Mouse (Mus musculus): Measurements from ENCODE around the gene Tcte2.
"Not testable (repeated sequence)": the region's sequence is repeated elsewhere in the genome, so short reads cannot be mapped to it uniquely, and the experiment has no call there.

Tcte2 gene

GRCm38 (mm10) chr17:13761179-13761913 is at the start of gene Tcte2:
Gene Tcte2 (minus strand): TSS chr17:13761825.
- DNase-seq (ENCODE audit: low spot score in 2 of 2): peak in 1 of 2 experiments; percentile 50

DNA sequence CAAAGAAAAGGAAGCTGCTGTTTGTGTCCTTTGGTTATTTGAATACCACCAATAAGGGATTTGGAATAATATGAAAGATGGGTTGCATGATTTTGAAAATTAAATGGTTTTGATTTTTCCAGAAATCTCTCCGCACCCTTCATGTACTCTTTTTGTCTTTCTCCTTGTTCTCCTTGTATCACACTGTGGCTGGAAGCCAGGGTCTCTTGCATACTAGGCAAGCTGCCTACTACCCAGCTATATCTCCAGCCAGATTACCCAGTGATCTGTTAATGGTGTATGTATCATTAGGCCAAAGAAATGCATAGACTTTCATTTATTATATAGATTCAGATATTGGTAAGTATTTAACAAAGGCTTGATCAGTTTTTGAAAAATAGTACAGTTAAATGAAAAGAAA is 44.4 kb upstream of the Tcte2 start:
- no peak for DNase-seq (ENCODE audit: low spot score in 2 of 2)

- DNase-seq (ENCODE audit: low spot score in 2 of 2): no peak
Observed at GRCm38 (mm10) chr17:13802836-13803408, 41.3 kb upstream of the Tcte2 start.

DNA sequence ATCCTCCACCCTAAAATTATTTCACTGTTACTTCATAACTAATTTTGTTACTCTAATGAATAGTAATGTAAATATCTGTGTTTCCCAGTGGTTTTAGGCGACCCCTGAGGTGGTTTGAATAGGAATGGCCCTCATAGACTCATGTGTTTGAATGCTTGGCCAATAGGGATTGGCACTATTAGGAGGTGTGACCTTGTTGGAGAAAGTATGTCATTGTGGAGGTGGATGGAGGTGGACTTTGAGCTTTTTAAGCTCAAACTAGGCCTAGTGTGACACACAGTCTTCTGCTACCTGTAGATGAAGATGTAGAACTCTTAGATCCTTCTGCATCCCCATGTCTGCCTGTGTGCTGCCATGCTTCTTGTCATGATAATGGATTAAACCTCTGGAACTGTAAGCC is 36.1 kb upstream of the Tcte2 start:
- no peak for DNase-seq (ENCODE audit: low spot score in 2 of 2)

- DNase-seq (ENCODE audit: low spot score in 2 of 2): not testable (repeated sequence)
Observed at GRCm38 (mm10) chr17:13790033-13790432, 28.4 kb upstream of the Tcte2 start.

GRCm38 (mm10) chr17:13783469-13783868 is 21.8 kb upstream of the Tcte2 start:
- no peak for DNase-seq (ENCODE audit: low spot score in 2 of 2)

DNA sequence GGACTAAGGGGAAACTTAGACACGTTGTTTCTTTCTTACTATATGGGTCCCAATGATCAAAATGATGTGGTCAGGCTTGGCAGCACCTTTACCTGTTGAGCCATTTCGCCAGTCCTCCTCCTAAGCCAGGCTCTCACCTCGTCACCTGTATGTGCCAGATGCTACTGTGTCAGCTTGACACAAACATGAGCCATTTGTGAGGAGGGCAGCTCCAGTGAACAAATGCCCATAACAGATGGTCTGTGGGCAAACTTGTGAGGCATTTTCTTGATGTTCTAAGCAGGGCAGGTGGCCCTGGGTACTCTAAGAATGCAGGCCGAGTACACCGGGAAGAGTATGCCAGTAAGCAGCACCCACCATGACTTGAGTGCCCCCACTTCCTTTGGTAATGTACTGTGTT is 20.3 kb upstream of the Tcte2 start:
- no peak for DNase-seq (ENCODE audit: low spot score in 2 of 2)

GRCm38 (mm10) chr17:13778865-13779264 is 17.2 kb upstream of the Tcte2 start:
- DNase-seq (ENCODE audit: low spot score in 2 of 2): no peak

DNA sequence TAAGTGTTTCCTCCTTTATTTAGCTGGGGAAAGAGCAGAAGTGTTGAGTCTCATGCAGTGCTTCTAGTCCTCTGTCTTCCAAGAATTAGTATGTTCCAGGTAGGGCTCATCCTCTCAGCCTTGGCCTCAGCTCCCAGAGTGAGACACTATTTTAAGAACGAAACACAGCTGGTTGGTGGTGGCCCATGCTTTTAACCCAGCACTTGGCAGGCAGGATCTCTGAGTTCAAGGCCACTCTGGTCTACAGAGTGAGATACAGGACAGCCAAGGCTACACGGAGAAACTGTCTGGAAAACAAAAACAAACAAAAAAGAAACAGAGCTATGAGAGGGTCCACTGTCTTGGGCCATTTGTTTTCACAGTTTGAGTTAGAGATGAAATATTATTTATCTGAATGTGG is 16.1 kb upstream of the Tcte2 start:
- no peak for DNase-seq (ENCODE audit: low spot score in 2 of 2)

DNA sequence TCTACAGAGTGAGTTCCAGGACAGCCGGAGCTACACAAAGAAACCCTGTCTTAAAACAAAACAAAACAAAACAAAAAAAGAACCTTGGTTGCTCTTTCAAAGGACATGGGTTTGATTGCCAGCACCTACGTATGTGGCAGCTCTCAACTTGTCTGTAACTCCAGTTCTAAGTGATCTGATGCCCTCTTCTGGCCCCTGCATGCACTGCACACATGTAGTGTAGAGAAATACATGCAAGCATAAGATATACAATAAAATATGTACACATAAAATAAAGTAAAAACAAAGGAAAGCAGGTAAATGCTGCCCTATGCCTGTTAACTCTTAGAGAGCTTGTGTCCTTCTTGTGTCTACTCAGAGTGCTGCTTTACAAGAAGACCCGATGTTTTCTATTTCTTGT is 7.6 kb upstream of the Tcte2 start:
- no peak for DNase-seq (ENCODE audit: low spot score in 2 of 2)

DNA sequence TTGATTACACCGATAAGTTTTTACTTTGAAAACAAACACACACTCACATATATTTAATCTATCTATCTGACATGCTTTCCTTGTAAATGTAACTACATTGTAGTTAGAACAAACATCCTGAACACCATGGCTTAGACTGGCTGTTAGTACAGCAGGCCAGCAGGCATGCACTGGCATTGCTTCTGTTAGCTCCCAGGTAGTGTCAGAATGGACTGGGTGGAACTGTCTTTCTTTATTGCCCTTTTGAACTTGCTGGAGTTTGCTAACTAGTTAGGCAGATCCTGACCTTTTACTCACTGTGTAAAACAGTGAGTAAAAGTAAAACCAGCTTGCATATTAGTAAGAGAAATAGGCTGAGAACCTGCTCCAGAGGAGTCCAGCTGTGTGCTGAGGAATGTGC is 6.9 kb upstream of the Tcte2 start:
- no peak for DNase-seq (ENCODE audit: low spot score in 2 of 2)

DNA sequence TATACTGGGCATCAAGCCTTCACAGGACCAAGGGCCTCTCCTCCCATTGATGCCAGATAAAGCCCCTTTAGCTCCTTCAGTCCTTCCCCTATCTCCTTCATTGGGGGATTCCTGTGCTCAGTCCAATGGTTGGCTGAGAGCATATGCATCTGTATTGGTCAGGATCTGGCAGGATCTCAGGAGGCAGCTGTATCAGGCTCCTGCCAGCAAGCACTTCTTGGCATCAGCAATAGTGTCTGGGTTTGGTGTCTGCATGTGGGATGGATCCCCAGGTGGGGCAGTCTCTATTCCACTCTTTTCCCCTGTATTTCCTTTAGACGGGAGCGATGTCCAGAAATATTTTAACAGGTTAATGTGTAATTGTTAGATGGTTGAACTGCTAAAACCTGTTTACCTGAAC is 3.3 kb upstream of the Tcte2 start:
- DNase-seq (ENCODE audit: low spot score in 2 of 2): not testable (repeated sequence)

- DNase-seq (ENCODE audit: low spot score in 2 of 2): no peak
Observed at GRCm38 (mm10) chr17:13763819-13764218, 2.2 kb upstream of the Tcte2 start.

DNA sequence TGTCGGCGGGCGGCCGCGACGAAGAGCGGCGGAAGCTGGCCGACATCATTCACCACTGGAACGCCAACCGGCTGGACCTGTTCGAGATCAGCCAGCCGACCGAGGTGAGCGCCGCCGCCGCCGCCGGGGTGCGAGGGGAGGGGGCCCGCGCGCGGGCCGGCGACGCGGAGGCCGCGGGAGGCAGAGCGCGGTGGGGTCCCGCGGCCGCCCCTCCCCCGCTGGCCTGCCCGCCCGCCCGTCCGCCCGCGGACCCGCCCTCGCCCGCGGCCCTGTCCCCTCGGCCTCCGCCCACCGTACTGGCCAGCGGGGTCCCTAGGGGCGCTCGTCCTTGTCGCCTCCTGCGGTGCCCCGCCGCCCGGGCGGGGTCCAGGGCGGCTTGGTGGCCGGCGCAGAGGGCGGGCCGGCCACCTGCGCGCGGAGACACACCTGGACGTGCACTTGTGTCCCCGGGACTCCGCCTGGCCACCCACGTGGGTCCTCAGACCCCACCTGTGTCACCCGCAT is 898 bp downstream of the Tcte2 start:
- peak in 1 of 2 experiments; percentile 11 for DNase-seq (ENCODE audit: low spot score in 2 of 2)

- DNase-seq (ENCODE audit: low spot score in 2 of 2): peak; percentile 66 to 76
Observed at GRCm38 (mm10) chr17:13759853-13760627, 1.6 kb downstream of the Tcte2 start, which contains the start of gene Afdn. Gene Afdn (plus strand): TSS chr17:13760539.

GRCm38 (mm10) chr17:13759156-13759852 is 2.3 kb downstream of the Tcte2 start:
- no peak for DNase-seq (ENCODE audit: low spot score in 2 of 2)

GRCm38 (mm10) chr17:13758586-13758985 is 3.0 kb downstream of the Tcte2 start:
- no peak for DNase-seq (ENCODE audit: low spot score in 2 of 2)

- no peak for DNase-seq (ENCODE audit: low spot score in 2 of 2)
Observed at GRCm38 (mm10) chr17:13754940-13755339, 6.7 kb downstream of the Tcte2 start.

DNA sequence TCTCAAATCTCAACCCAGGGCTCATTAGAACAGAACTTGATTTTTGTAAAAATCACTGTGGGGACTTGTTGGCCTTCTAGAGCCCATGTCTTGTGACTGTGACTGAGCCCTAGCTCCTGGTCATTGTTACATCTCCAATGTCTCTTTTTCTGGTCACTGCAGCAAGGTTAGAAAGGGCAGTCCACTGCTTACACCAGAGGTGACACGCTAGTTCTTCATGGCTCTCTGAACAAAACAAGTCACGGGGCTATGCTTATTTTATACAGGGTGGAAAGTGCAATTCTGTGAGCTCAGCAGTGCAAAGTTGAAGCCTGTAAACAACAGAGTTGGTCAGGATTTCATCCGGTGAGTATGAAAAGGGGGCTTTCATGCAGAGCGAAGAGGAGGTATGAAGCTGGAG is 7.7 kb downstream of the Tcte2 start:
- no peak for DNase-seq (ENCODE audit: low spot score in 2 of 2)

- no peak for DNase-seq (ENCODE audit: low spot score in 2 of 2)
Observed at GRCm38 (mm10) chr17:13749027-13749426, 12.6 kb downstream of the Tcte2 start.

DNA sequence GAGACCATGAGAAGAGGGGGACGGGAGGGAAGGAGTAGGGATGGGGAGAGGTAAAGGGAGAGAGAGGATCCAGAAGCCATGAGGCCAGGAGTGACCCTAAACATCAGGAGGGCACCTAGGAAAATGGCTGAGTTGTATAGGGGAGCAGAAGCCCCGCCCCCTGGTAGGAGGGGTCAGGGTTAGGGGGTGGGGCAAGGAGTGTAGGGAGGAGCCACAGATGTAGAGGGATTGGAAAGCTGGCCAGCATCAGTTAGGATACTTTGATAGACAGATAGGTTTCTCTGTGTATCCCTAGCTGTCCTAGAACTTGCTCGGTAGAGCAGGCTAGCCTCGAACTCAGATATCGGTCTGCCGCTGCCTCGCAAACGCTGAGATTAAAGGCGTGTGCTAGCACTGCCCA is 13.9 kb downstream of the Tcte2 start:
- DNase-seq (ENCODE audit: low spot score in 2 of 2): no peak

DNA sequence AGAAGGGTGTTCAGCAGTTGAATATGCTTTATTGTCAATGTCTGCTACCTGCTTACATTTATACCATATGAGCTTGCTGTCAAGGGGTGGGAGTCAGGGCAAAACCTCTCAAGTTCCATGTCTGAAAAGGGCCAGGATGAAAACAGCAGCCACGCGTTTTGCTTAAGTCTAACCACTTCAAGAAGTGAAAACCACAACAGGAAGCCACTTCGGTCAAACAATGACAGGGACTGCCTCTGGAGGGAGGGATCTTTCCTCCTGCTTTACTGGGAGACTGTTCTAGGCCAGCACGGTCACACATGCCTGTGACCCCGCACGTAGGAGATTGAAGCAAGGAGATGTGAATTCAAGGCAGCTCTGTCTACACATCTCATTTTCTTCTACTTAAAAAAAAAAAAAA is 15.3 kb downstream of the Tcte2 start:
- no peak for DNase-seq (ENCODE audit: low spot score in 2 of 2)
